Mouse (Mus musculus) forebrain, embryonic 10.5 days (tissue): Measurements from ENCODE around the gene Antxr1. TPM values are rescaled to one million over a fixed set of nuclear protein-coding genes. Genes with fewer than 3 reads are reported as not detected.

Experiments
- DNase-seq: peaks from one replicate; pipeline ENCODE4 v3.0.0-alpha.2; 2017; ENCODE audit warnings: low spot score; ENCODE audit errors: extremely low spot score
- H3K27ac ChIP-seq: fragments of 300-500 bp; sonication (generic); 2 replicates; pipeline ENCODE4 v1.5.1; 2016; ENCODE audit warnings: mild to moderate bottlenecking
- H3K27me3 ChIP-seq: fragments of 300-500 bp; sonication (generic); 2 replicates; pipeline ENCODE4 v1.6.1; 2016; ENCODE audit warnings: mild to moderate bottlenecking; ENCODE audit not compliant: poor library complexity, severe bottlenecking
- H3K36me3 ChIP-seq: fragments of 300-500 bp; sonication (generic); replicated peaks from 2 replicates; pipeline ENCODE4 v1.6.1; 2016; ENCODE audit warnings: mild to moderate bottlenecking, moderate library complexity
- H3K4me1 ChIP-seq: fragments of 300-500 bp; sonication (generic); 2 replicates; pipeline ENCODE4 v1.6.1; 2016
- H3K4me3 ChIP-seq: fragments of 300-500 bp; sonication (generic); 2 replicates; pipeline ENCODE4 v1.5.1; 2016; ENCODE audit warnings: mild to moderate bottlenecking, moderate library complexity
- H3K9me3 ChIP-seq: fragments of 300-500 bp; sonication (generic); 2 replicates; pipeline ENCODE4 v1.6.1; 2016; ENCODE audit warnings: mild to moderate bottlenecking, moderate library complexity
- WGBS: fragments of 180-500 bp; shearing (Covaris S2); methylation state at CpG from one replicate; pipeline ENCODE4 v1.1.7; 2016; 5-methylcytosine and 5-hydroxymethylcytosine counted together
- polyA plus RNA-seq: library from polyadenylated mRNA; unstranded; fragments of >200 nt; fragmentation: Nextera tagmentation; extraction: Ambion mirVana; gene quantifications from 2 replicates; pipeline ENCODE4 v1.2.1, GENCODE M21; 2016

Antxr1 gene
- 3.7 and 4.3 TPM in 2 replicates for polyA plus RNA-seq

GRCm38 (mm10) chr6:87335091-87335934 lies at the start of gene Antxr1:
TSS of gene Antxr1 (minus strand) at chr6:87335821.
- Histone ChIP-seq H3K27me3 (peaks cover 20% of the 10 kb centered on the region), H3K27ac (peak within 1 kb of the TSS; percentile 90), H3K4me3 (peak within 1 kb of the TSS; percentile 72), H3K36me3 (no peaks in the 10 kb centered on the region), H3K4me1 (peaks cover 28% of the 10 kb centered on the region), H3K9me3 (no peaks in the 10 kb centered on the region)
- whole genome bisulfite sequencing, result under 1% methylated on average over 54 of the region's 54 CpGs
- DNase-seq, result peak; percentile 69

- Histone ChIP-seq H3K36me3 (no peaks in the 10 kb centered on the region), H3K4me1 (peaks cover 24% of the 10 kb centered on the region), H3K9me3 (no peaks in the 10 kb centered on the region), H3K27me3 (peaks cover 48% of the 10 kb centered on the region), H3K4me3 (no peak overlapping the region), H3K27ac (no peak overlapping the region)
- 60% methylated on average over 6 of the region's 6 CpGs for WGBS
- DNase-seq, result no peak
Measured at GRCm38 (mm10) chr6:87384761-87385160, 49.1 kb upstream of the Antxr1 start.

GRCm38 (mm10) chr6:87383926-87384691 lies 48.5 kb upstream of the Antxr1 start:
- Histone ChIP-seq H3K9me3 (no peaks in the 10 kb centered on the region), H3K4me3 (peak overlapping the region; percentile 46), H3K27me3 (peaks cover 48% of the 10 kb centered on the region), H3K4me1 (peaks cover 18% of the 10 kb centered on the region), H3K27ac (no peak overlapping the region), H3K36me3 (no peaks in the 10 kb centered on the region)
- no peak for DNase-seq
- 8% methylated on average over 24 of the region's 24 CpGs for WGBS

- 91% methylated on average over 9 of the region's 9 CpGs for WGBS
- H3K4me3 ChIP-seq, result no peak within 1 kb of the TSS
Measured at GRCm38 (mm10) chr6:87373057-87373456, 37.4 kb upstream of the Antxr1 start, which contains the start of gene Gkn2. TSS of gene Gkn2 (plus strand) at chr6:87373357.

GRCm38 (mm10) chr6:87369223-87369622 lies 33.6 kb upstream of the Antxr1 start:
- Histone ChIP-seq H3K9me3 (no peaks in the 10 kb centered on the region), H3K4me1 (no peaks in the 10 kb centered on the region), H3K36me3 (no peaks in the 10 kb centered on the region), H3K4me3 (no peak overlapping the region), H3K27me3 (no peaks in the 10 kb centered on the region), H3K27ac (no peak overlapping the region)
- 90% methylated on average over 5 of the region's 5 CpGs for WGBS
- DNase-seq, result no peak

More at GRCm38 (mm10) chr6:87373057-87373456, 37.4 kb upstream of the Antxr1 start, which contains the start of gene Gkn2:
- H3K27me3 ChIP-seq, result no peaks in the 10 kb centered on the region
- no peaks in the 10 kb centered on the region for H3K9me3 ChIP-seq
- H3K27ac ChIP-seq, result no peak within 1 kb of the TSS
- H3K4me1 ChIP-seq, result no peaks in the 10 kb centered on the region
- no peaks in the 10 kb centered on the region for H3K36me3 ChIP-seq
- DNase-seq, result no peak

GRCm38 (mm10) chr6:87354441-87354840 lies 18.8 kb upstream of the Antxr1 start:
- H3K27ac ChIP-seq, result no peak overlapping the region
- 83% methylated on average over 5 of the region's 5 CpGs for WGBS

GRCm38 (mm10) chr6:87350829-87351228 lies 15.2 kb upstream of the Antxr1 start, which contains the start of gene Gkn1:
TSS of gene Gkn1 (minus strand) at chr6:87350942.
- no peaks in the 10 kb centered on the region for H3K27me3 ChIP-seq
- H3K36me3 ChIP-seq, result no peaks in the 10 kb centered on the region
- DNase-seq, result no peak
- H3K4me1 ChIP-seq, result peaks cover 8% of the 10 kb centered on the region; the same call in 1 of the 2 replicates
- no peak within 1 kb of the TSS for H3K4me3 ChIP-seq
- H3K27ac ChIP-seq, result no peak within 1 kb of the TSS
- no peaks in the 10 kb centered on the region for H3K9me3 ChIP-seq
- 91% methylated on average over 8 of the region's 8 CpGs for WGBS

More at GRCm38 (mm10) chr6:87354441-87354840, 18.8 kb upstream of the Antxr1 start:
- H3K9me3 ChIP-seq, result no peaks in the 10 kb centered on the region
- H3K27me3 ChIP-seq, result no peaks in the 10 kb centered on the region
- H3K4me3 ChIP-seq, result no peak overlapping the region
- no peak for DNase-seq
- H3K36me3 ChIP-seq, result no peaks in the 10 kb centered on the region
- peaks cover 8% of the 10 kb centered on the region; the same call in 1 of the 2 replicates for H3K4me1 ChIP-seq

- Histone ChIP-seq H3K9me3 (no peaks in the 10 kb centered on the region), H3K4me3 (peak overlapping the region; percentile 72; the same call in 1 of the 2 replicates), H3K36me3 (no peaks in the 10 kb centered on the region), H3K27ac (no peak overlapping the region), H3K27me3 (peaks cover 20% of the 10 kb centered on the region), H3K4me1 (peaks cover 28% of the 10 kb centered on the region)
- DNase-seq, result no peak
- 33% methylated on average over 6 of the region's 6 CpGs for WGBS
Measured at GRCm38 (mm10) chr6:87335935-87336295, 294 bp upstream of the Antxr1 start.

- H3K9me3 ChIP-seq, result no peaks in the 10 kb centered on the region
- H3K4me1 ChIP-seq, result peaks cover 28% of the 10 kb centered on the region
- peak overlapping the region; percentile 90 for H3K27ac ChIP-seq
- peak; percentile 29 for DNase-seq
- peaks cover 20% of the 10 kb centered on the region for H3K27me3 ChIP-seq
- peak overlapping the region; percentile 72 for H3K4me3 ChIP-seq
- 17% methylated on average over 11 of the region's 11 CpGs for WGBS
- no peaks in the 10 kb centered on the region for H3K36me3 ChIP-seq
Measured at GRCm38 (mm10) chr6:87334361-87335090, 1.1 kb downstream of the Antxr1 start.

GRCm38 (mm10) chr6:87332380-87332779 lies 3.2 kb downstream of the Antxr1 start:
- Histone ChIP-seq H3K27me3 (peaks cover 20% of the 10 kb centered on the region), H3K36me3 (no peaks in the 10 kb centered on the region; the same call in 1 of the 2 replicates), H3K4me3 (no peak overlapping the region), H3K9me3 (no peaks in the 10 kb centered on the region), H3K27ac (no peak overlapping the region), H3K4me1 (peaks cover 28% of the 10 kb centered on the region)
- no peak for DNase-seq
- 89% methylated on average over 2 of the region's 2 CpGs for WGBS

- no peaks in the 10 kb centered on the region; the same call in 1 of the 2 replicates for H3K36me3 ChIP-seq
- no peak for DNase-seq
- no peak overlapping the region for H3K27ac ChIP-seq
- H3K9me3 ChIP-seq, result no peaks in the 10 kb centered on the region
- no peak overlapping the region for H3K4me3 ChIP-seq
- H3K27me3 ChIP-seq, result no peaks in the 10 kb centered on the region
- 91% methylated on average over 22 of the region's 22 CpGs for WGBS
- peaks cover 12% of the 10 kb centered on the region for H3K4me1 ChIP-seq
Measured at GRCm38 (mm10) chr6:87328265-87329173, 7.1 kb downstream of the Antxr1 start.
